Mouse (Mus musculus) megakaryocyte, embryonic 14.5 days (primary cell): ENCODE data around the gene Klf1.

Experiments used
- FLI1 ChIP-seq: IDR thresholded peaks from 2 replicates; pipeline ENCODE4 v1.6.1; 2012; ENCODE audit warnings: low read length, inconsistent platforms, mixed read lengths
- GATA1 ChIP-seq: IDR thresholded peaks from 3 replicates; pipeline ENCODE4 v1.6.1; 2012; ENCODE audit warnings: mixed read lengths, low read length, inconsistent platforms, borderline replicate concordance

DNA sequence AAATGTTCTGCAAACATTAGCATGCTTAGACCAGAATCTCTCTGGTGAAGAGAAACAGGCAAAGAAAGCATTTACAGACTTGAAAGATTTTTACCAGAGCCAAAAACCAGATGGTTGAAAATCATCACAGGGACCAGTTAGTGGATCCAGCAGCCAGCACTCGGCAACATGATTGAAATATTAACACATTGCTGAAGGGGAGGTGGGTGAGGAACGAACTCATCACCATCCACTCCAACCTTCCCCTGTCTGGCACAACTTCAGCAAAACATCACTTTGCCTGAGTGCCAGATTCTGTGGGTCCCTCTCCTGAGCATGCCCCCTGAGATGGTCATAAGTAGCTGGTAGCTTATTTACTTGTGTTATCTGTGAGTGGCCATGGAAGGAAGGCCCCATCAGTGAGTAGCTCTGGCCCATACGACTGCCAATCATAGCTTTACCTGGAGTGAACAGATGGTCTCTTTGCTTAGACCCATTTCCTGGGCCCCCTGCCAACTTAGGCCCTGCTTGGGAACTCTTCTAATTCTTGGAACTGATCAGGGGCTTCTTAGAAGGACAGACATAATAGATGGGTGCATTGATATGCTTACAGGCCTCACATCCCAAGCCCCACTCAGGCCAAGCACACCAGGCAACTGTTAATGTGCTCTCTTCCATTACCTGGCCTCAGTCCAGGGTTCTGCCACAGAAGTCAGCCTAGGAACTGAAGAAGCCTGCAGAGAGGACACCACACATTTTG, 24.3 kb upstream of the Klf1 start:
- TF ChIP-seq GATA1 (no peak), FLI1 (no peak)
